Mouse (Mus musculus): ENCODE measurements around the gene Ctf2.
"Not testable (repeated sequence)": the region's sequence is repeated elsewhere in the genome, so short reads cannot be mapped to it uniquely, and the experiment has no call there.

Ctf2 gene

GRCm38 (mm10) chr7:127732066-127732465, at the start of gene Ctf2:
Gene Ctf2 (minus strand): TSS chr7:127732166.
- DNase-seq = not testable (repeated sequence)

GRCm38 (mm10) chr7:127778350-127778749, 46.4 kb upstream of the Ctf2 start:
- no peak for DNase-seq

- peak; percentile 54 for DNase-seq
Observed at GRCm38 (mm10) chr7:127777474-127778266, 45.7 kb upstream of the Ctf2 start.

- DNase-seq = peak; percentile 95
Observed at GRCm38 (mm10) chr7:127776878-127777473, 45.0 kb upstream of the Ctf2 start.

- DNase-seq = peak; percentile 81
Observed at GRCm38 (mm10) chr7:127776426-127776825, 44.5 kb upstream of the Ctf2 start, which contains the start of gene Setd1a. Gene Setd1a (plus strand): TSS chr7:127776670.

GRCm38 (mm10) chr7:127775837-127776236, 43.9 kb upstream of the Ctf2 start:
- not testable (repeated sequence) for DNase-seq

GRCm38 (mm10) chr7:127773664-127774384, 41.9 kb upstream of the Ctf2 start:
- peak; percentile 76 for DNase-seq

GRCm38 (mm10) chr7:127772557-127772956, 40.6 kb upstream of the Ctf2 start:
- DNase-seq = no peak

GRCm38 (mm10) chr7:127772080-127772479, 40.1 kb upstream of the Ctf2 start:
- DNase-seq = no peak

GRCm38 (mm10) chr7:127771262-127771661, 39.3 kb upstream of the Ctf2 start:
- DNase-seq = no peak

- peak; percentile 22 for DNase-seq
Observed at GRCm38 (mm10) chr7:127770039-127770905, 38.3 kb upstream of the Ctf2 start.

- DNase-seq = peak; percentile 89
Observed at GRCm38 (mm10) chr7:127769651-127770038, 37.7 kb upstream of the Ctf2 start, which contains the start of gene Orai3. Gene Orai3 (plus strand): TSS chr7:127769815.

GRCm38 (mm10) chr7:127768997-127769593, 37.1 kb upstream of the Ctf2 start:
- DNase-seq = peak; percentile 98

GRCm38 (mm10) chr7:127768346-127768996, 36.5 kb upstream of the Ctf2 start:
- DNase-seq = no peak

- DNase-seq = peak; percentile 26
Observed at GRCm38 (mm10) chr7:127767671-127768345, 35.8 kb upstream of the Ctf2 start.

- no peak for DNase-seq
Observed at GRCm38 (mm10) chr7:127766851-127767609, 35.1 kb upstream of the Ctf2 start.

GRCm38 (mm10) chr7:127765756-127766155, 33.8 kb upstream of the Ctf2 start:
- peak; percentile 51 for DNase-seq

- no peak for DNase-seq
Observed at GRCm38 (mm10) chr7:127763642-127764041, 31.7 kb upstream of the Ctf2 start.

- DNase-seq = peak; percentile 54
Observed at GRCm38 (mm10) chr7:127761026-127761425, 29.1 kb upstream of the Ctf2 start.

- no peak for DNase-seq
Observed at GRCm38 (mm10) chr7:127760478-127760877, 28.5 kb upstream of the Ctf2 start.

All from kidney, adult 11 months (tissue).